Mouse (Mus musculus): ENCODE results near the gene Cecr2. TPM values are rescaled to one million over a fixed set of nuclear protein-coding genes. Genes with fewer than 3 reads are reported as not detected.

Cecr2 gene
- polyA plus RNA-seq, 1 experiment from 2014 or later, result 3.6 TPM

- WGBS, result 0% methylated on average over 7 of the region's 7 CpGs
- DNase-seq (ENCODE audit: low spot score), result no peak
- Histone ChIP-seq H3K27ac (peak overlapping the region; percentile 97; the same call in 1 of the 2 replicates), H3K9ac (ENCODE audit: low read depth, low read length) (peak overlapping the region; percentile 92), H3K27me3 (ENCODE audit: insufficient read depth, low read length) (0 out of 2 replicates have a peak, but pooled peaks cover 6% of the 10 kb centered on the region), H3K4me3 (replicated peaks; ENCODE audit: low read depth, low read length) (peak overlapping the region; percentile 92), H3K36me3 (ENCODE audit: insufficient read depth, low read length) (no peaks in the 10 kb centered on the region), H3K4me1 (replicated peaks; ENCODE audit: insufficient read depth, low read length) (no peaks in the 10 kb centered on the region), H3K4me2 (ENCODE audit: low read length) (peak overlapping the region; percentile 94), H3K9me3 (replicated peaks; ENCODE audit: low read length) (no peaks in the 10 kb centered on the region)
- ATAC-seq (replicated peaks; ENCODE audit: low FRiP score, low read depth), result no peak
- no peak for TF ChIP-seq CTCF (IDR thresholded peaks at IDR 0.05; ENCODE audit: low read depth)
These were observed 1.2 kb downstream of the Cecr2 start for GRCm38 (mm10) chr6:120667422-120667781.

- Histone ChIP-seq H3K27ac (no peak overlapping the region), H3K9me3 (replicated peaks; ENCODE audit: low read length) (no peaks in the 10 kb centered on the region), H3K4me3 (replicated peaks; ENCODE audit: low read depth, low read length) (peak overlapping the region; percentile 92), H3K4me2 (ENCODE audit: low read length) (peak overlapping the region; percentile 94), H3K4me1 (replicated peaks; ENCODE audit: insufficient read depth, low read length) (no peaks in the 10 kb centered on the region), H3K9ac (ENCODE audit: low read depth, low read length) (no peak overlapping the region; the same call in 1 of the 2 replicates), H3K36me3 (ENCODE audit: insufficient read depth, low read length) (no peaks in the 10 kb centered on the region), H3K27me3 (ENCODE audit: insufficient read depth, low read length) (0 out of 2 replicates have a peak, but pooled peaks cover 6% of the 10 kb centered on the region)
- DNase-seq (ENCODE audit: low spot score), result no peak
- 12% methylated on average over 7 of the region's 7 CpGs for WGBS
- TF ChIP-seq CTCF (IDR thresholded peaks at IDR 0.05; ENCODE audit: low read depth), result no peak
- no peak for ATAC-seq (replicated peaks; ENCODE audit: low FRiP score, low read depth)
These were observed 1.7 kb downstream of the Cecr2 start for GRCm38 (mm10) chr6:120667911-120668310.

GRCm38 (mm10) chr6:120674121-120674520 is 8.0 kb downstream of the Cecr2 start:
- ATAC-seq (replicated peaks; ENCODE audit: low FRiP score, low read depth) (no peak), DNase-seq (ENCODE audit: low spot score) (peak; percentile 18)
- no peaks in the 10 kb centered on the region for H3K9me3 ChIP-seq (replicated peaks; ENCODE audit: low read length)
- peak; percentile 61 for TF ChIP-seq CTCF (IDR thresholded peaks at IDR 0.05; ENCODE audit: low read depth)
- no peaks in the 10 kb centered on the region for H3K27me3 ChIP-seq (ENCODE audit: insufficient read depth, low read length)
- no peaks in the 10 kb centered on the region for H3K4me1 ChIP-seq (replicated peaks; ENCODE audit: insufficient read depth, low read length)
- H3K27ac ChIP-seq, result no peak overlapping the region
- WGBS, result 63% methylated on average over 5 of the region's 5 CpGs
- H3K4me2 ChIP-seq (ENCODE audit: low read length), result no peak overlapping the region
- H3K9ac ChIP-seq (ENCODE audit: low read depth, low read length), result no peak overlapping the region
- no peaks in the 10 kb centered on the region for H3K36me3 ChIP-seq (ENCODE audit: insufficient read depth, low read length)
- no peak overlapping the region for H3K4me3 ChIP-seq (replicated peaks; ENCODE audit: low read depth, low read length)

GRCm38 (mm10) chr6:120674881-120675280 is 8.7 kb downstream of the Cecr2 start:
- 81% methylated on average over 4 of the region's 4 CpGs for WGBS
- peak; percentile 71 for TF ChIP-seq CTCF (IDR thresholded peaks at IDR 0.05; ENCODE audit: low read depth)
- ATAC-seq (replicated peaks; ENCODE audit: low FRiP score, low read depth) (no peak), DNase-seq (ENCODE audit: low spot score) (peak; percentile 43)
- Histone ChIP-seq H3K36me3 (ENCODE audit: insufficient read depth, low read length) (no peaks in the 10 kb centered on the region), H3K9me3 (replicated peaks; ENCODE audit: low read length) (no peaks in the 10 kb centered on the region), H3K4me2 (ENCODE audit: low read length) (no peak overlapping the region), H3K4me1 (replicated peaks; ENCODE audit: insufficient read depth, low read length) (no peaks in the 10 kb centered on the region), H3K4me3 (replicated peaks; ENCODE audit: low read depth, low read length) (no peak overlapping the region), H3K9ac (ENCODE audit: low read depth, low read length) (no peak overlapping the region), H3K27ac (no peak overlapping the region), H3K27me3 (ENCODE audit: insufficient read depth, low read length) (no peaks in the 10 kb centered on the region)

- ATAC-seq (replicated peaks; ENCODE audit: low FRiP score, low read depth), result no peak
- no peak for TF ChIP-seq CTCF (IDR thresholded peaks at IDR 0.05; ENCODE audit: low read depth)
- 69% methylated on average over 2 of the region's 2 CpGs for WGBS
- H3K4me3 ChIP-seq (replicated peaks; ENCODE audit: low read depth, low read length), result no peak overlapping the region
- H3K27ac ChIP-seq, result no peak overlapping the region
- DNase-seq (ENCODE audit: low spot score), result no peak
- H3K4me2 ChIP-seq (ENCODE audit: low read length), result no peak overlapping the region
- H3K4me1 ChIP-seq (replicated peaks; ENCODE audit: insufficient read depth, low read length), result no peaks in the 10 kb centered on the region
- no peaks in the 10 kb centered on the region for H3K9me3 ChIP-seq (replicated peaks; ENCODE audit: low read length)
- H3K9ac ChIP-seq (ENCODE audit: low read depth, low read length), result no peak overlapping the region
- no peaks in the 10 kb centered on the region for H3K36me3 ChIP-seq (ENCODE audit: insufficient read depth, low read length)
- H3K27me3 ChIP-seq (ENCODE audit: insufficient read depth, low read length), result no peaks in the 10 kb centered on the region
These were observed 9.8 kb downstream of the Cecr2 start for GRCm38 (mm10) chr6:120675979-120676378.

GRCm38 (mm10) chr6:120683351-120683750 is 17.2 kb downstream of the Cecr2 start:
- TF ChIP-seq CTCF (IDR thresholded peaks at IDR 0.05; ENCODE audit: low read depth), result no peak
- ATAC-seq (replicated peaks; ENCODE audit: low FRiP score, low read depth) (no peak), DNase-seq (ENCODE audit: low spot score) (no peak)
- Histone ChIP-seq H3K36me3 (ENCODE audit: insufficient read depth, low read length) (no peaks in the 10 kb centered on the region), H3K27ac (no peak overlapping the region), H3K4me1 (replicated peaks; ENCODE audit: insufficient read depth, low read length) (no peaks in the 10 kb centered on the region), H3K9ac (ENCODE audit: low read depth, low read length) (no peak overlapping the region), H3K4me2 (ENCODE audit: low read length) (no peak overlapping the region), H3K27me3 (ENCODE audit: insufficient read depth, low read length) (no peaks in the 10 kb centered on the region), H3K9me3 (replicated peaks; ENCODE audit: low read length) (no peaks in the 10 kb centered on the region), H3K4me3 (replicated peaks; ENCODE audit: low read depth, low read length) (no peak overlapping the region)
- 85% methylated on average over 2 of the region's 2 CpGs for WGBS

- ATAC-seq (replicated peaks; ENCODE audit: low FRiP score, low read depth), result no peak
These were observed 18.6 kb downstream of the Cecr2 start for GRCm38 (mm10) chr6:120684750-120685149.

More at GRCm38 (mm10) chr6:120684750-120685149, 18.6 kb downstream of the Cecr2 start:
- Histone ChIP-seq H3K27ac (no peak overlapping the region), H3K4me2 (ENCODE audit: low read length) (no peak overlapping the region), H3K4me1 (replicated peaks; ENCODE audit: insufficient read depth, low read length) (no peaks in the 10 kb centered on the region), H3K9me3 (replicated peaks; ENCODE audit: low read length) (no peaks in the 10 kb centered on the region), H3K36me3 (ENCODE audit: insufficient read depth, low read length) (no peaks in the 10 kb centered on the region), H3K27me3 (ENCODE audit: insufficient read depth, low read length) (no peaks in the 10 kb centered on the region), H3K4me3 (replicated peaks; ENCODE audit: low read depth, low read length) (no peak overlapping the region), H3K9ac (ENCODE audit: low read depth, low read length) (no peak overlapping the region)
- no peak for TF ChIP-seq CTCF (IDR thresholded peaks at IDR 0.05; ENCODE audit: low read depth)
- DNase-seq (ENCODE audit: low spot score), result no peak
- WGBS, result 89% methylated on average over 3 of the region's 3 CpGs

All from kidney, postnatal 0 days (tissue).